Mouse (Mus musculus) kidney, adult 2 months (tissue): ENCODE measurements around the gene Micu1.

Source experiments
- CTCF ChIP-seq: fragments of 200-500 bp; conservative IDR thresholded peaks from 2 replicates; pipeline ENCODE4 v1.5.1; 2011; ENCODE audit warnings: low read depth, mild to moderate bottlenecking, control low read depth, low read length, moderate library complexity, mixed read lengths; ENCODE audit not compliant: insufficient read depth, insufficient read length
- POLR2A ChIP-seq: fragments of 200-500 bp; IDR thresholded peaks from one replicate; pipeline ENCODE4 v1.6.1; 2011; ENCODE audit warnings: low read depth, low read length, control low read depth

DNA sequence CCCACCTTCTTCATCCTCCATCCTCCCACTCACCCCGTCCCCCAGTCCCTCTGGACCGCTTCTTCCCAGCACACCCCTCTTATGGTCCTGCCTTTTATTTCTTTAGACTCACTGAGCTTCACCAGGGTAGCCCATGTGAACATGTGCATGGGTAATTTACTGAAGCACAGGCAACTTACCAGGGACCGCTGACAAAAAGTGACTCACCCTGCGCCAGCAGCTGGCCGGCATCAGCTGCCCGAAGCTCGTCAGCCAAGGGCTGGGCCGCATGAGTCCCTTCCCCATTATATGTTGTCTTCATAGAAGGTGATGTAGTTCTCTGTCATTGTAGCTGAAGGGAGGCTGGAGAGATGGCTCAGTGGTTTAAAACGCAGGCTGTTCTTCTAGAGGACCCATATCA, 111.5 kb downstream of the Micu1 start:
- TF ChIP-seq CTCF (no peak), POLR2A (no peak)
